Mouse (Mus musculus) cerebellum, adult 11-12 months (tissue): ENCODE results near the gene Elp4.

Experiments used
- DNase-seq: peaks from one replicate; pipeline ENCODE4 v3.0.0; 2022

Elp4 gene

GRCm38 (mm10) chr2:105680999-105681710 lies 223.2 kb downstream of the Elp4 start:
- DNase-seq: peak; percentile 61

- peak; percentile 67 for DNase-seq
These were observed 224.0 kb downstream of the Elp4 start for GRCm38 (mm10) chr2:105680146-105680998.

GRCm38 (mm10) chr2:105679331-105679730 lies 225.0 kb downstream of the Elp4 start:
- DNase-seq: no peak

- no peak for DNase-seq
These were observed 225.5 kb downstream of the Elp4 start for GRCm38 (mm10) chr2:105678880-105679321.

DNA sequence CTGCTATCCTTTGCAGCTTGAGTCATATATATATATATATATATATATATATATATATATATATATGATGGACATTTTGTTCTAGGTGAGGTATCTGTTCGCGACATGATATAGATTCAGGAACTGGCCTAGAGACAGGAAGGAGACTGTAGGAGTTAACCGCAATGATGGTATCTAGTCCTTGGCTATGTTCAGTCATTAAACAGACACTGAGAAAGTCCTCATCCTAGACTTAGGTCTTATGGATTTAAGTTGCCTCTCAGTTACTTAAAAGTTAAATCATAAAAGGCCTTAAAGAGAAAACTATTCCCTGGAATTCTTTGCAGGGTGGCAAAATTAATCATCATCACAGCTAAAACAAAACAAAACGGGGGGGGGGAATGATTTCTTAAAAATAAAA lies 226.1 kb downstream of the Elp4 start:
- DNase-seq: no peak

DNA sequence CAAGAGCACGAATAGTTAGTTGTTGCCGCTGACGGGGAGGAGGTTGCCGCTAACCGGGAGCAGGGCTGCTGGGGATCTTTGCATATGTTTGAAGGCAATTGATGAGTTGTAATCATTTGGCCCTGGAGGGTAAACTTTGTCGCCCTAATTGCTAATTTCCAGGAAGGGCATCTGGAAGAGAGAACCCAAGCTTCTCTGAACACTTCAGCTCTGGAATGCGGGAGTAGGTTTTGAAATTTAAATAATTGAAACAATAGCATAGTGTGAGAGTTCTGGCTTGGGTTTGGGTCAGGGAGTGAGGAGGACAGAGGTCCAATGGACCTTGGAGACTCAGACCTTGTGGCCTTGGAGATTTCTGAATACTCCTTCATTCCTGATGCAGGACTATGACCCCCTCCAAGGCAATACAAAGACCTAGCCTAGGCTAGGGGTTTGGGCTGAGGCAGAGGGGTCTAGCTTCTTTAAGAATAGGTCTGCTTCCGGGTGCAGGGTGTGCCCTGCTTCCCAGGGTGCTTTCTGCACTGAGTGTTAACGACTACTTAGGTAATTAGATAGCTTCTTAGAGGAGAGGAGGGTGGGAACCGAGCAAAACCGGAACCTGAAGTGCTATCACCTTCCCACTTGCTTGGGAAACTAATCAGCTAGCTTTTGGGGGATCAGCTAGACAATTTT lies 226.8 kb downstream of the Elp4 start:
- DNase-seq: no peak

- DNase-seq: no peak
These were observed 227.4 kb downstream of the Elp4 start for GRCm38 (mm10) chr2:105676909-105677433.

- peak; percentile 64 for DNase-seq
These were observed 228.1 kb downstream of the Elp4 start for GRCm38 (mm10) chr2:105676080-105676908.

GRCm38 (mm10) chr2:105675730-105676079 lies 228.7 kb downstream of the Elp4 start:
- DNase-seq: no peak

- DNase-seq: peak; percentile 96
These were observed 229.3 kb downstream of the Elp4 start for GRCm38 (mm10) chr2:105674875-105675729.

GRCm38 (mm10) chr2:105674061-105674874 lies 230.1 kb downstream of the Elp4 start:
- DNase-seq: peak; percentile 70

GRCm38 (mm10) chr2:105673631-105674060 lies 230.7 kb downstream of the Elp4 start:
- DNase-seq: peak; percentile 86

DNA sequence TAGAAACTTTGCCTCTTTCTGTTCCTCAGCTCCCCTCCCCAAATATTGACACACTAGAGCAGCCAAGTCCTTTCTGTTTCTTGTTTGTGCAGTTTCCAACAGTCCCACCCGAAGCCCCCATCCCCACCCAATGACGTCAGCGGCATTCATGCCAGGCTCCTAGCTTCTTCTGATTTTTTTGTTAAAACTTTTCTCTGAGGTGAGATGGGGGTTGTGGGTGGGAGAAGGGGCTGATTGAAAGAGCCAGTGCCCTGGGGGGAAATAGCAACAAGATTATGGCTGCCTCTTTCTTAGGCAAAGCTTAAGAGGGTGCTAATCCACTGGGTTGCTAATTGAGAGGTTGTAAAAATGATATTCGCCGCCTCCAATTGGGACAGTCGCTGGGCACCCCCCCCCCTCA lies 231.3 kb downstream of the Elp4 start:
- DNase-seq: peak; percentile 60

DNA sequence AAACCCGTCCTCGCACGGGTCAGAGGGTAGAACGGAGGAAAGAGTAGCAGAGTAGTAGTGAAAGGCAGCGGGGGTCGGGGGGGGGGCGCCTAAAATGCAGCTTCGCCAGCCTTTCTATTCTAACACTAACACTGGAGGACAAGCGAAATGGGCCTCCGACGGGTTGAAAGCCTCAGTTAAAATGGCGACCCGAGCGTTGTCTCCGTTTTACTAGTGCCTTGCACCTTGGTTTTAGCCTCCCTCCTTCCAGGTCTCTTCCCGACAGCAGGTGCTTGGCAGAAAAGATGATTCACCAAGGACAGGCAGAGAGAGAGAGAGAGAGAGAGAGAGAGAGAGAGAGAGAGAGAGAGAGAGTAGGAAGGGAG lies 231.8 kb downstream of the Elp4 start:
- peak; percentile 61 for DNase-seq

DNA sequence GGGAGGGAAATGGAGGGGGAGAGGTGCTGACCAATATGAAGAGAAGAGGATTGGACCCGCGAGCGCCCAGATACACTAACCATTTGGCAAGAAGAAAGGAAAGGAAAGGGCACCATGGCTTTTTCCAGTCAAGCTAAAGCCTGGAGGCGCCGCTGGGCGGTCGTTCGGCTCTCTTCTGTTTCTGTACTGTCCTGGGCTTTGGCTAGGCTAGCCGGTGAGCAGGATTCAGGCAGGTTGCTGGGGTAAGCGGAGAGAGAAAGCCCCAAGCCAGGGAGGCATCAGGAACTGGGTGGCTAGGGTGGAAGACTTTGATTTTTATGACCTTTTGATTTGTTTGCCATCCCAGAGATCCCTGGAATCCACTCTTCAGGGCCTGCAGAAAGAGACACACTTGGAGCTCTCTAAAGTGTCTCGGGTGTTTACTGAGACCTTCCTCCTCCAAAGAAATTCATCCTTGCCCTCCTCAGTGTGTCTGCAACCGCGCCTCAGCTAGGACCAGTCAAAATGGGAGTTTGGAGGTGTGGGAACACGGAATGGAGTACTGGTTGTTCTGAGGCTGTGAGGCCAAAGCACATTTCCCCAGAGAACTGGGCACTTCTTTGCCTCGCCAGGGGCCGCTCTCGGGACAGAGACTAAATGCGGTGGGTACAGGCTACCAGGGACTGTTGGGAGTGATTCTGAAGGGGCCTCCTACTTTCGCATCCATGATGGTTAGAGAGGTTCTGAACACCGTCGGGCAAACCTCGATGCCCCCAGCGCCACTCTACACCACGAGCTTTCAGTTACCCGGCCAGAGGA lies 232.4 kb downstream of the Elp4 start:
- DNase-seq: peak; percentile 55

- DNase-seq: peak; percentile 26
These were observed 233.1 kb downstream of the Elp4 start for GRCm38 (mm10) chr2:105671116-105671797.

GRCm38 (mm10) chr2:105670731-105671095 lies 233.7 kb downstream of the Elp4 start:
- DNase-seq: no peak

- peak; percentile 61 for DNase-seq
These were observed 234.3 kb downstream of the Elp4 start for GRCm38 (mm10) chr2:105669881-105670730.
